Mouse (Mus musculus) lung, embryonic 14.5 days (tissue): Measurements from ENCODE around the gene Ahnak. TPM values are rescaled to one million over a fixed set of nuclear protein-coding genes. Genes with fewer than 3 reads are reported as not detected.
"Not testable (repeated sequence)": the region's sequence is repeated elsewhere in the genome, so short reads cannot be mapped to it uniquely, and the experiment has no call there.

Experiments
- ATAC-seq: fragments of 200-750 bp; cut with Nextera tagmentation; 2 replicates; pipeline ENCODE4 v1.8.0; 2017; ENCODE audit warnings: mild to moderate bottlenecking, moderate TSS enrichment, moderate library complexity; ENCODE audit not compliant: insufficient read depth
- DNase-seq: peaks from one replicate; pipeline ENCODE4 v3.0.0-alpha.2; 2015
- H3K27ac ChIP-seq: fragments of 300-500 bp; sonication (generic); 2 replicates; pipeline ENCODE4 v1.5.1; 2014; ENCODE audit warnings: low read depth, mild to moderate bottlenecking, moderate library complexity
- H3K27me3 ChIP-seq: fragments of 300-500 bp; sonication (generic); 2 replicates; pipeline ENCODE4 v1.6.1; 2014; ENCODE audit warnings: low read length, control low read depth; ENCODE audit not compliant: insufficient read depth
- H3K36me3 ChIP-seq: fragments of 300-500 bp; sonication (generic); 2 replicates; pipeline ENCODE4 v1.6.1; 2014; ENCODE audit warnings: control low read depth; ENCODE audit not compliant: insufficient read depth
- H3K4me1 ChIP-seq: fragments of 300-500 bp; sonication (generic); 2 replicates; pipeline ENCODE4 v1.6.1; 2014; ENCODE audit warnings: antibody characterized with exemption, control low read depth; ENCODE audit not compliant: insufficient read depth
- H3K4me2 ChIP-seq: fragments of 300-500 bp; sonication (generic); 2 replicates; pipeline ENCODE4 v1.6.1; 2014; ENCODE audit warnings: mild to moderate bottlenecking
- H3K4me3 ChIP-seq: fragments of 300-500 bp; sonication (generic); 2 replicates; pipeline ENCODE4 v1.5.1; 2014; ENCODE audit warnings: low read depth, low read length
- H3K9ac ChIP-seq: fragments of 300-500 bp; sonication (generic); 2 replicates; pipeline ENCODE4 v1.6.1; 2014
- H3K9me3 ChIP-seq: fragments of 300-500 bp; sonication (generic); 2 replicates; pipeline ENCODE4 v1.6.1; 2016; ENCODE audit warnings: low read depth, low read length, control low read depth
- CTCF ChIP-seq: IDR thresholded peaks from 2 replicates; pipeline ENCODE4 v1.5.1; 2016; ENCODE audit warnings: antibody characterized with exemption, low read depth
- WGBS: fragments of 180-500 bp; shearing (Covaris S2); extraction: QIAGEN DNeasy Blood & Tissue Kit; methylation state at CpG from one replicate; pipeline ENCODE4 v1.1.7; 2014; 5-methylcytosine and 5-hydroxymethylcytosine counted together
- polyA plus RNA-seq: library from polyadenylated mRNA; unstranded; fragments of >200 nt; fragmentation: Nextera tagmentation; extraction: Ambion mirVana; gene quantifications from 2 replicates; pipeline ENCODE4 v1.2.1, GENCODE M21; 2014

The Ahnak gene
- polyA plus RNA-seq, 1 experiment from 2014 or later: 14.9 TPM

DNA sequence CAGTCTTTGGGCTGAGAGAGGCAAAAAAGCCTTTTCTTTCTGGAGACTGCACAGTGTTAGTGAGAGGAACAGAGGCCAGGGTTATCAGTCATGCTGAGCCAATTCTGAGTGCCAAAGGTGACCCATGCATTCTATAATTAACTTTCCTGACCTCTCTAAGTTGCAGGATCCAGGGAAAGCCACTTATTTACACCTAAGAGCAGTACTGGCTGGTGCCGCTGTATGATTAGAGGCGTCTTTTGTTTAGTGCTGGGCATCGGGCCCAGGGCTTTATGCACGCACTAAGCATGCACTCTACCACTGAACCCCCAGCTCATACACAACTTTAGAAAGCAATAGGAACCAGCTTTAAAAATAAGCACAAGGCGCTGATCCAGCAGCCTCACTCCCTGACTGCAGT is 128.2 kb downstream of the Ahnak start:
- Histone ChIP-seq H3K27ac (no peak overlapping the region), H3K27me3 (no peaks in the 10 kb centered on the region), H3K9me3 (no peaks in the 10 kb centered on the region), H3K36me3 (peaks cover 24% of the 10 kb centered on the region; the same call in 1 of the 2 replicates), H3K4me1 (no peaks in the 10 kb centered on the region), H3K4me2 (no peak overlapping the region), H3K9ac (no peak overlapping the region), H3K4me3 (no peak overlapping the region)
- no peak for ATAC-seq
- no peak for TF ChIP-seq CTCF
- no peak for DNase-seq
- WGBS: 73% methylated on average over 5 of the region's 5 CpGs

DNA sequence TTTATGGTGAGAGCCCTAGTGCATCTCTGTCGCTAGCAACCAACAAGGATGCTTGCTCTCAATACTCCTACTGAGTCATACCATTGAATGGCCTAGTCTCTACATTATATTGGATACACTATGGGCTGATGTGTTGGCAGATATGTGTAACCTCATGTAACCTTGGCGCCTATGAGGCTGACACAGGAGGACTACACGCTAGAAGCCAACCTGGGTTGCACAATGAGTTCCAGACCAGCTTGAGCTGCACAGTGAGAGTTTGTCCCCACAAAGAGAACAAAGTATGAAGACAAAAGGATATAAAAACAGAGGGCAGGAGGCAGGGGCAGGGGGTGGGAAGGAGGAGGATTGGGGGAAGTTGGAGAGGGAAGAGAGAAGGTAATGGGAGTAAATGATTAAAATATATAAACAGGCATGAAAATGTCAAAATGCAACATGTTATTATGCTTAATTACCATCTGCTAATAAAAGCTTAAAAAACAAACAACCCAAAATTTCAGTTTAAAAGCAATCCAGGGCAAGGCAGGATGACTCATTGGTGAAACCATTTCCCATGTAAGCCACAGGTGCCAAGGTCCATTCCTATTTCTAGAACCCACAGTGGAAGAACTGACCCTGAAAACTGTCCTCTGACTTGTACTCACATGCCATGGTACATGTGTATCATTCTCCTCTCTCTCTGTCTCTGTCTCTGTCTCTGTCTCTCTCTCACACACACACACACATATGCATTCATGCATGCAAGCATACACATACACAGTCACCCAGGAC is 130.8 kb downstream of the Ahnak start:
- H3K9me3 ChIP-seq: no peaks in the 10 kb centered on the region
- no peak overlapping the region for H3K4me3 ChIP-seq
- peaks cover 13% of the 10 kb centered on the region; the same call in 1 of the 2 replicates for H3K36me3 ChIP-seq
- no peak for DNase-seq
- no peak overlapping the region for H3K27ac ChIP-seq
- H3K4me2 ChIP-seq: no peak overlapping the region
- 87% methylated on average over 3 of the region's 3 CpGs for WGBS
- no peak for ATAC-seq
- no peak for TF ChIP-seq CTCF
- no peaks in the 10 kb centered on the region for H3K27me3 ChIP-seq
- H3K9ac ChIP-seq: no peak overlapping the region
- H3K4me1 ChIP-seq: no peaks in the 10 kb centered on the region

DNA sequence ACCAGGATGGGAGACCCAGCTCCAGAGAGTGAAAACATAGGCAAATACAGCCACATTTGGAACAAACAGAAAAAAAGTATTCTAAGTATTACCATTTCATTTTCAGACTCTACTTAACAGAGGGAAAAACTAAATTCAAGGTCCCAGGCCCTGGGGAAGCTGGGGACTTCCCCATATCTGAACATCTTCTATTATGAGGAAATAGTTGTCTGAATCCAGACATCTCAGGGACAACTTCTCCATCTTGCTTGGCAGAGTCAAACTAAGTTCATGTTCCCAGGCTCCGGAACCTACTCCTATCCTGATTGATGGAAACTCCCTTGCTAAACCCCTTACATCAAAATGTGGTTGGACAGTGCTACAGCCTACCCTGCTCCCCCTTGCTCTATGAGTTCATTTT is 133.3 kb downstream of the Ahnak start:
- DNase-seq: no peak
- H3K27me3 ChIP-seq: no peaks in the 10 kb centered on the region
- no peaks in the 10 kb centered on the region for H3K4me1 ChIP-seq
- ATAC-seq: no peak
- H3K4me3 ChIP-seq: no peak overlapping the region
- no peak for TF ChIP-seq CTCF
- peaks cover 4% of the 10 kb centered on the region; the same call in 1 of the 2 replicates for H3K36me3 ChIP-seq
- H3K9ac ChIP-seq: no peak overlapping the region
- H3K4me2 ChIP-seq: no peak overlapping the region
- no peak overlapping the region for H3K27ac ChIP-seq
- WGBS: 90% methylated on average over 1 of the region's 1 CpGs
- H3K9me3 ChIP-seq: no peaks in the 10 kb centered on the region

DNA sequence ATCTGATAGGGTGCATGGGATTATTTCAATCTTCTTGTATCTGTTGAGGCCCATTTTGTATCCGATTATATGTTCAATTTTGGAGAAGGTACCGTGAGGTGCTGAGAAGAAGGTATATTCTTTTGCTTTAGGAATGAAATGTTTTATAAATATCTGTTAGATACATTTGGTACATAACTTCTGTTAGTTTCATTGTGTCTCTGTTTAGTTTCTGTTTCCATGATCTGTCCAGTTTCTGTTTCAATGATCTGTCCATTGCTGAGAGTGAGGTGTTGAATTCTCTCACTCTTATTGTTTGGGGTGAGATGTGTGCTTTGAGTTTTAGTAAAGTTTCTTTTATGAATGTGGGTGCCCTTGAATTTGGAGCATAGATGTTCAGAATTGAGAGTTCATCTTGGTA is 134.9 kb downstream of the Ahnak start:
- not testable (repeated sequence) for H3K27me3 ChIP-seq, DNase-seq, H3K4me3 ChIP-seq, H3K27ac ChIP-seq, H3K4me1 ChIP-seq, H3K36me3 ChIP-seq, ATAC-seq, H3K9me3 ChIP-seq, H3K4me2 ChIP-seq, H3K9ac ChIP-seq
- 91% methylated on average over 2 of the region's 2 CpGs for WGBS

Other genes with a start within 250 kb of the Ahnak start
- 1.2 and 2.3 TPM in 2 replicates for gene 1700092M07Rik, start 248.6 kb upstream of the Ahnak start, polyA plus RNA-seq
- 122 and 126 TPM in 2 replicates for gene Stx5a, start 247.9 kb upstream of the Ahnak start, polyA plus RNA-seq
- 195 and 197 TPM in 2 replicates for gene Nxf1, start 232.2 kb upstream of the Ahnak start, polyA plus RNA-seq
- 166 and 207 TPM in 2 replicates for gene Tmem223, start 218.3 kb upstream of the Ahnak start, polyA plus RNA-seq
- gene Tmem179b, start 214.8 kb upstream of the Ahnak start, polyA plus RNA-seq: 67.7 and 72.3 TPM in 2 replicates
- 21.5 and 24.7 TPM in 2 replicates for gene Taf6l, start 202.9 kb upstream of the Ahnak start, polyA plus RNA-seq
- gene Polr2g, start 190.7 kb upstream of the Ahnak start, polyA plus RNA-seq: 162 and 163 TPM in 2 replicates
- 6.1 and 6.6 TPM in 2 replicates for gene Zbtb3, start 186.7 kb upstream of the Ahnak start, polyA plus RNA-seq
- gene Ttc9c, start 170.0 kb upstream of the Ahnak start, polyA plus RNA-seq: 53.7 and 55.7 TPM in 2 replicates
- gene Hnrnpul2, start 169.3 kb upstream of the Ahnak start, polyA plus RNA-seq: 7.9 and 8.3 TPM in 2 replicates
- not detected in 2 replicates for gene AC129217.1, start 159.5 kb upstream of the Ahnak start, polyA plus RNA-seq
- gene Bscl2, start 151.8 kb upstream of the Ahnak start, polyA plus RNA-seq: 38.4 and 42.5 TPM in 2 replicates
- gene Gng3, start 150.1 kb upstream of the Ahnak start, polyA plus RNA-seq: 1.2 and 2.1 TPM in 2 replicates
- gene Lrrn4cl, start 138.5 kb upstream of the Ahnak start, polyA plus RNA-seq: 0.83 and 0.96 TPM in 2 replicates
- gene Ubxn1, start 117.8 kb upstream of the Ahnak start, polyA plus RNA-seq: 149 and 152 TPM in 2 replicates
- gene Uqcc3, start 108.4 kb upstream of the Ahnak start, polyA plus RNA-seq: 51.9 and 53.9 TPM in 2 replicates
- 72.1 and 78.8 TPM in 2 replicates for gene Lbhd1, start 105.6 kb upstream of the Ahnak start, polyA plus RNA-seq
- gene Gm49403, start 105.4 kb upstream of the Ahnak start, polyA plus RNA-seq: not detected in 2 replicates
- 92.0 and 93.3 TPM in 2 replicates for gene 1810009A15Rik, start 100.4 kb upstream of the Ahnak start, polyA plus RNA-seq
- gene Gm49416, start 100.4 kb upstream of the Ahnak start, polyA plus RNA-seq: 0.37 TPM in 1 of 2 replicates, not detected in the other
- 43.1 and 46.5 TPM in 2 replicates for gene Ints5, start 96.3 kb upstream of the Ahnak start, polyA plus RNA-seq
- gene Ganab, start 91.2 kb upstream of the Ahnak start, polyA plus RNA-seq: 112 and 121 TPM in 2 replicates
- 34.5 and 37.8 TPM in 2 replicates for gene B3gat3, start 68.9 kb upstream of the Ahnak start, polyA plus RNA-seq
- 0.73 and 1.3 TPM in 2 replicates for gene Rom1, start 59.9 kb upstream of the Ahnak start, polyA plus RNA-seq
- 19.0 and 19.5 TPM in 2 replicates for gene Eml3, start 59.7 kb upstream of the Ahnak start, polyA plus RNA-seq
- 44.0 and 52.1 TPM in 2 replicates for gene Mta2, start 47.4 kb upstream of the Ahnak start, polyA plus RNA-seq
- 27.4 and 28.4 TPM in 2 replicates for gene Tut1, start 35.4 kb upstream of the Ahnak start, polyA plus RNA-seq
- gene Eef1g, start 22.2 kb upstream of the Ahnak start, polyA plus RNA-seq: 480 and 516 TPM in 2 replicates
- not detected in 2 replicates for gene Scgb1a1, start 98.7 kb downstream of the Ahnak start, polyA plus RNA-seq
- 13.9 and 15.0 TPM in 2 replicates for gene Asrgl1, start 146.4 kb downstream of the Ahnak start, polyA plus RNA-seq